Mouse (Mus musculus): Measurements from ENCODE around the gene Mllt6. TPM values are rescaled to one million over a fixed set of nuclear protein-coding genes. Genes with fewer than 3 reads are reported as not detected.
"Not testable (repeated sequence)": the region's sequence is repeated elsewhere in the genome, so short reads cannot be mapped to it uniquely, and the experiment has no call there.

Gene Mllt6
- polyA plus RNA-seq, 1 experiment from 2014 or later: 3.4 TPM

DNA sequence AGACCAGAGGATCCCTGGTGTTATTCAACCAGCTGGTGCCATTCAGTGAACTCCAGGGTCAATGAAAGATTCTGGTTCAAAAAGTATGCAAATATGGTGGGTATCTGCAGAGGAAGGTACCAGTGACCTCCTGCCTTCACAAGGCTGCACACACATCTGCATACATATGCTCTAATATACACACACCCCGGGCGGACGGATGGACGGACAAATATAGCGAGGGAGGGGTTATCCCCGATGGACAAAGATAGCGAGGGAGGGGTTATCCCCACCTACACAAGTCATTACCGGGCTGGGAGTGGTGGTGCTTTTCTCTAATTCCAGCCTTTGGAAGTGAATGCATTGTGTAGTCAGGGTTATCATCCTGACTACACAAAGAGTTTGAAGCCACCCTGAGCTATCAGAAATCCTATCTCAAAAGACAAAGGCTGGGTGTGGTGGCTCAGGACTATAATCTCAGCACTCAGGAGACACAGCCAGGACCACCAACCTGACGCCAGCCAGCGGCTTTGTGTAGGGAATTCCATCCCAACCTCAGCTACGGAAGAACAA lies 27.7 kb upstream of the Mllt6 start:
- DNase-seq (ENCODE audit: low spot score) (no peak), ATAC-seq (replicated peaks; ENCODE audit: low FRiP score) (no peak)
- WGBS: 73% methylated on average over 11 of the region's 11 CpGs
- Histone ChIP-seq H3K4me2 (ENCODE audit: low read depth, low read length, severe bottlenecking) (no peak overlapping the region), H3K4me3 (ENCODE audit: low read depth, low read length) (no peak overlapping the region), H3K27ac (ENCODE audit: low read depth, low read length) (no peak overlapping the region), H3K9me3 (ENCODE audit: control insufficient read depth, low read length) (no peaks in the 10 kb centered on the region), H3K9ac (ENCODE audit: low read length) (no peak overlapping the region), H3K4me1 (replicated peaks; ENCODE audit: control insufficient read depth, insufficient read depth, low read length) (no peaks in the 10 kb centered on the region), H3K27me3 (ENCODE audit: control insufficient read depth, insufficient read depth, low read length) (peaks cover 13% of the 10 kb centered on the region), H3K36me3 (ENCODE audit: control insufficient read depth, insufficient read depth, low read length) (no peaks in the 10 kb centered on the region)

DNA sequence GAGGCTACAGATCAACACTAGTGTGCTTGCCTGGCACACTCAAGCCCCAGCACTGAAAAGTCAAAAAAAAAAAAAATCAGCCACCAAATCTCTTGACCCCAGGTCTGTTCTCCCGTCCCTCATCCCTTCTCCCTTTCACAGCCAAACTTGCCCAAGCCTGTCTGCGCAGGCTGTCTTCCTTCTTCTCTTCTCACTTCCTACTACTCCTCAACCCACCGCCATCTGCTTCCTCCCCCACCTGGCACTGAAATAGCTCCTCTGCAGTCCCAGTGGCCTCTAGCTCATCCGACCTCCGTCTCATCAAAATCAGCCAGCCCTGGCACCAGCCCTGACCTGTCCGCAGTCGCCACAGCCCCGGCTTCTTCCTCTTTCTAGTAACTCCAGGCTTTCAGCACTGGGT lies 21.5 kb upstream of the Mllt6 start:
- Histone ChIP-seq H3K36me3 (ENCODE audit: control insufficient read depth, insufficient read depth, low read length) (no peaks in the 10 kb centered on the region), H3K4me2 (ENCODE audit: low read depth, low read length, severe bottlenecking) (no peak overlapping the region), H3K4me1 (replicated peaks; ENCODE audit: control insufficient read depth, insufficient read depth, low read length) (no peaks in the 10 kb centered on the region), H3K9me3 (ENCODE audit: control insufficient read depth, low read length) (no peaks in the 10 kb centered on the region), H3K27ac (ENCODE audit: low read depth, low read length) (no peak overlapping the region), H3K9ac (ENCODE audit: low read length) (no peak overlapping the region), H3K4me3 (ENCODE audit: low read depth, low read length) (no peak overlapping the region), H3K27me3 (ENCODE audit: control insufficient read depth, insufficient read depth, low read length) (no peaks in the 10 kb centered on the region)
- ATAC-seq (replicated peaks; ENCODE audit: low FRiP score) (no peak), DNase-seq (ENCODE audit: low spot score) (no peak)
- WGBS: 68% methylated on average over 8 of the region's 8 CpGs

DNA sequence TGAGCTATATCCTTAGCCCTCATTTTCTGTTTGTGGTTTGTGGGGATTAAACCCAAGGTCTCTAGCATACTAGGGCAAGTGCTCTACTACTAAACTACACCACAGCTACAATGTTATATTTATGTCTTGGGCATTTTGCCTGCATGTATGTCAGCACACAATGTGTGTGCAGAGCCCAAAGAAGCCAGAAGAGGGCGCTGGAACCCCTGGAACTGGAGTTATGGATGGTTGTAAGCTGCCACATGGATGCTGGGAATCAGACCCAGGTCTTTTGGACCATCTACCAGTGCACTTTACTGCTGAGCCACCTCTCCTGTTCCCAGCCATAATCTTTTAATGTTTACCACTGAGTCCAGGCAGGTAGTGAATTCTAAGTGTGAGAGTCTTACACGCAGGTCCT lies 20.5 kb upstream of the Mllt6 start:
- H3K4me1 ChIP-seq (replicated peaks; ENCODE audit: control insufficient read depth, insufficient read depth, low read length): no peaks in the 10 kb centered on the region
- no peak overlapping the region for H3K27ac ChIP-seq (ENCODE audit: low read depth, low read length)
- H3K4me2 ChIP-seq (ENCODE audit: low read depth, low read length, severe bottlenecking): no peak overlapping the region
- no peaks in the 10 kb centered on the region for H3K27me3 ChIP-seq (ENCODE audit: control insufficient read depth, insufficient read depth, low read length)
- ATAC-seq (replicated peaks; ENCODE audit: low FRiP score): no peak
- no peaks in the 10 kb centered on the region for H3K36me3 ChIP-seq (ENCODE audit: control insufficient read depth, insufficient read depth, low read length)
- 48% methylated on average over 2 of the region's 2 CpGs for WGBS
- H3K9ac ChIP-seq (ENCODE audit: low read length): no peak overlapping the region
- no peak for DNase-seq (ENCODE audit: low spot score)
- H3K9me3 ChIP-seq (ENCODE audit: control insufficient read depth, low read length): no peaks in the 10 kb centered on the region
- no peak overlapping the region for H3K4me3 ChIP-seq (ENCODE audit: low read depth, low read length)

DNA sequence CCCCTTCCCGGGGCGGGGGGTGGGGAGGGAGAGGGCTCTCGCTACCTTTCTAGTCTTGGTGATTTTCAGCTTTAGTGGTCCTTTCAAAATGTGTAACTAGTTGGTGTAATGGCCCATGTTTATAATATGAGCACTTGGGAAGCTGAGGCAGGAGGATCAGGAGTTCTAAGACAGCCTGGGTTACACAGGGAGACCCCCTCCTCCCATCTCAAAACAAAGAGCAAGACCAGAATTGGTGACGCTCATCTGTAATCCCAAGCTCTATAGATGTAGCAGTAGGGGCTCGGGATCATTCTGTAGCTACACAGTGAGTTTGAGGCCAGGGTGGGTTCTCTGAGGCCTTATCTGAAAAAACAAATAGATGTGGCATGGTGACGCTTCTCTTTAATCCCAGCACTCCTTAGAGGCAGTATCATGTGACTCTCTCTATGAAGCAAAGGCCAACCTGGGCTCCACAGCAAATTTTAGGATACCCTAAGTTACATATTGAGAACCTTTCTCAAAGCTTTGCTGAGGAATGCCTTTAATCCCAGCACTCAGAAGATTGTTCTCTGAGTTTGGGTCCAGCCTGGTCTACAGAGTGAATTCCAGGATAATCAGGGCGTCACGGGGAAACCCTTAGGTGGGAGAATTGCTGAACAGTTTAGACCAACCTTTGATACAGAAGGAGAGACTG lies 19.7 kb upstream of the Mllt6 start:
- no peak overlapping the region for H3K4me3 ChIP-seq (ENCODE audit: low read depth, low read length)
- H3K9me3 ChIP-seq (ENCODE audit: control insufficient read depth, low read length): no peaks in the 10 kb centered on the region
- no peak for DNase-seq (ENCODE audit: low spot score)
- no peaks in the 10 kb centered on the region for H3K36me3 ChIP-seq (ENCODE audit: control insufficient read depth, insufficient read depth, low read length)
- H3K27me3 ChIP-seq (ENCODE audit: control insufficient read depth, insufficient read depth, low read length): no peaks in the 10 kb centered on the region
- H3K4me1 ChIP-seq (replicated peaks; ENCODE audit: control insufficient read depth, insufficient read depth, low read length): no peaks in the 10 kb centered on the region
- no peak overlapping the region for H3K4me2 ChIP-seq (ENCODE audit: low read depth, low read length, severe bottlenecking)
- 77% methylated on average over 8 of the region's 8 CpGs for WGBS
- no peak overlapping the region for H3K9ac ChIP-seq (ENCODE audit: low read length)
- ATAC-seq (replicated peaks; ENCODE audit: low FRiP score): no peak
- no peak overlapping the region for H3K27ac ChIP-seq (ENCODE audit: low read depth, low read length)

DNA sequence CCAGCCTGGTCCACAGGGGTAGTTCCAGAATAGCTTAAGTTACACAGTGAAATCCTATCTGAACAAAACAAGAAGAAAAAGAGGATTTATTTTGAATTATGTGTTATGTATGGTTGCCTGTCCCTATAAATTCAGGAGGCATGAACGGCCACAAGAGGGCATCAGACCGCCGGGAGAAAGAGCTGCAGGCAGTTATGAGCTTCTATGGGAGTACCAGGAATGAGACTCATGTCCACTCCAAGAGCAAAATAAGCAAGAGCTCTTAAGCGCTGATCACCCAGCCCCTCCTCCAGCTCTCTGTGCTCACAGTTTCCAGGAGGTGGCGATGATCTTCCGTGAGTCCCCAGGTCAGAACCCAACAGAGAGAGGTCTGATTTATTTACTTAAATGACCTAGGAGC lies 18.4 kb upstream of the Mllt6 start:
- no peak overlapping the region for H3K27ac ChIP-seq (ENCODE audit: low read depth, low read length)
- H3K36me3 ChIP-seq (ENCODE audit: control insufficient read depth, insufficient read depth, low read length): no peaks in the 10 kb centered on the region
- H3K9me3 ChIP-seq (ENCODE audit: control insufficient read depth, low read length): no peaks in the 10 kb centered on the region
- H3K4me3 ChIP-seq (ENCODE audit: low read depth, low read length): no peak overlapping the region
- ATAC-seq (replicated peaks; ENCODE audit: low FRiP score) (no peak), DNase-seq (ENCODE audit: low spot score) (peak; percentile 80)
- H3K4me1 ChIP-seq (replicated peaks; ENCODE audit: control insufficient read depth, insufficient read depth, low read length): no peaks in the 10 kb centered on the region
- no peak overlapping the region for H3K4me2 ChIP-seq (ENCODE audit: low read depth, low read length, severe bottlenecking)
- 8% methylated on average over 6 of the region's 6 CpGs for WGBS
- H3K9ac ChIP-seq (ENCODE audit: low read length): no peak overlapping the region
- no peaks in the 10 kb centered on the region for H3K27me3 ChIP-seq (ENCODE audit: control insufficient read depth, insufficient read depth, low read length)

DNA sequence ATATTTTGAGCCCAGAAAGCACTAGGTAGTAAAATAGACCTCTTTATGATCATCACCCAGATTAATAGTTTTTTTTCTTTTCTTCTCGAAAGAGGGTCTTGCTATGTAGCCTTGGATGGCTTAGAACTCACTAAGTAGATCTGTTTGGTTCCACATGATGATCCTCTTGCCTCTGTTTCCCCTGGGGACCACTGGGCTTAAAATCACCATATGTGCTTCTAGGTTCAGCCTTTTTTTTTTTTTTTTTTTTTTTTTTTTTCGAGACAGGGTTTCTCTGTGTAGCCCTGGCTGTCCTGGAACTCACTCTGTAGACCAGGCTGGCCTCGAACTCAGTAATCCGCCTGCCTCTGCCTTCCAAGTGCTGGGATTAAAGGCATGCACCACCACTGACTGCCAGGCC lies 14.7 kb upstream of the Mllt6 start:
- not testable (repeated sequence) for H3K9me3 ChIP-seq (ENCODE audit: control insufficient read depth, low read length); H3K4me1 ChIP-seq (replicated peaks; ENCODE audit: control insufficient read depth, insufficient read depth, low read length); H3K9ac ChIP-seq (ENCODE audit: low read length); ATAC-seq (replicated peaks; ENCODE audit: low FRiP score); H3K27ac ChIP-seq (ENCODE audit: low read depth, low read length); H3K4me2 ChIP-seq (ENCODE audit: low read depth, low read length, severe bottlenecking); H3K4me3 ChIP-seq (ENCODE audit: low read depth, low read length); H3K36me3 ChIP-seq (ENCODE audit: control insufficient read depth, insufficient read depth, low read length); DNase-seq (ENCODE audit: low spot score); H3K27me3 ChIP-seq (ENCODE audit: control insufficient read depth, insufficient read depth, low read length)
- 92% methylated on average over 4 of the region's 4 CpGs for WGBS

DNA sequence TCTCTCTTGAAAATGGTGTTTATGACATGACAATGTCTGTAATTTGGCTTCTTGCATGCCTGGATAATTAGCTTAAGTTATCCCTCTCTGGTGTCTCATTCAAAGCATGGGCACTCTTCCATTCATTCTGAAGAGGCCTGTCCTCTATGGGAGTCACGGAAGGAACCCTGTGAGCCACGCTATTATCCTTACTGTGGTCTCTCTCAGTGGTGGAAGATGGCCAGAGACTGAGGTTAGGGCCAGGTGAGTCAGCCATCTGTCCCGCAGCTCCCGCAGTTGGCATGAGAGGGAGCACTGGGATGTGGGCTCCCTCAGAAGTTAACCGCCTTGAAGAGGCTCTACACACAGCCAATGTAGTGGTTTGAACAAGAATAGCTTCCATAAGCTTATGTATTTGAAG lies 12.9 kb upstream of the Mllt6 start:
- DNase-seq (ENCODE audit: low spot score) (no peak), ATAC-seq (replicated peaks; ENCODE audit: low FRiP score) (no peak)
- Histone ChIP-seq H3K9me3 (ENCODE audit: control insufficient read depth, low read length) (no peaks in the 10 kb centered on the region; the same call in 1 of the 2 replicates), H3K9ac (ENCODE audit: low read length) (no peak overlapping the region), H3K4me3 (ENCODE audit: low read depth, low read length) (no peak overlapping the region), H3K4me1 (replicated peaks; ENCODE audit: control insufficient read depth, insufficient read depth, low read length) (0 out of 2 replicates have a peak, but pooled peaks cover 1% of the 10 kb centered on the region), H3K27ac (ENCODE audit: low read depth, low read length) (no peak overlapping the region), H3K4me2 (ENCODE audit: low read depth, low read length, severe bottlenecking) (no peak overlapping the region), H3K27me3 (ENCODE audit: control insufficient read depth, insufficient read depth, low read length) (no peaks in the 10 kb centered on the region), H3K36me3 (ENCODE audit: control insufficient read depth, insufficient read depth, low read length) (no peaks in the 10 kb centered on the region)
- 54% methylated on average over 5 of the region's 5 CpGs for WGBS

DNA sequence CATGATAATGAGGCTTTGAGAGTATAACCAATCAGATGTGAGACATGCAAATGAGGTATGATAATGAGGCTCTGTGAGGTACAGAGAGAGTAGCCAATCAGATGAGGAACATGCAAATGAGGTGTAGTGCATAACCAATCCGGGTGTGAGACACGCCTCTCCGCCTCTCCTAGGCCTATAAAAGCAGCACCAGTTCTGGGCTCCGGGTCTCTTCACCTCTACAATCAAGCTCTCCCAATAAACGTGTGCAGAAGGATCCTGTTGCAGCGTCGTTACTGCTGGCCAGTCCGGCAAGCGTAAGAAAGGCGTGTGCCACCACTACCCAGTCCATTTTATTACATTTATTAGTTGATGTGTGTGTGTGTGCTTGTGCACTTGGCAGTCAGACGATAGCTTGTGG lies 9.8 kb upstream of the Mllt6 start:
- H3K36me3 ChIP-seq (ENCODE audit: control insufficient read depth, insufficient read depth, low read length); H3K27me3 ChIP-seq (ENCODE audit: control insufficient read depth, insufficient read depth, low read length); ATAC-seq (replicated peaks; ENCODE audit: low FRiP score); H3K4me3 ChIP-seq (ENCODE audit: low read depth, low read length); H3K27ac ChIP-seq (ENCODE audit: low read depth, low read length); H3K9ac ChIP-seq (ENCODE audit: low read length); H3K4me2 ChIP-seq (ENCODE audit: low read depth, low read length, severe bottlenecking); H3K9me3 ChIP-seq (ENCODE audit: control insufficient read depth, low read length); DNase-seq (ENCODE audit: low spot score); H3K4me1 ChIP-seq (replicated peaks; ENCODE audit: control insufficient read depth, insufficient read depth, low read length): not testable (repeated sequence)
- 94% methylated on average over 11 of the region's 11 CpGs for WGBS

DNA sequence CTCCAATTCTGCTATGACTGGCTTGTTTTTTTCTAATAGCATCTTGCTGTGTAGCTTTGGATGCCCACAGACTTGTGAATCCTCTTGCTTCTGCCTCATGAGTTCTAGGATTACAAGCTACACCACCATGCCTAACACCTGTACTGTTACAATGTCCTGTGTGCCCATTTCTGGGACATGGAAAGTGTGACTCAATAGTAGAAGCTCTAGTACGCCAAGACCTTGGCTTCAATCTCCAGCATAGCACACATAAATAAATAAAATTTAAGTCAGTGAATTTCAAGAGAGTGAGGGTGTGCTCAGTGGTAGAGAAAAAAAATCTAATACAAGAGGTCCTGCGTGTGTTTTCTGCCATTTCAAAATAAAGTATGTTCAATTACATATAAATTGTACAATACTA lies 9.0 kb upstream of the Mllt6 start:
- 94% methylated on average over 2 of the region's 2 CpGs for WGBS
- ATAC-seq (replicated peaks; ENCODE audit: low FRiP score): no peak
- no peaks in the 10 kb centered on the region for H3K36me3 ChIP-seq (ENCODE audit: control insufficient read depth, insufficient read depth, low read length)
- no peaks in the 10 kb centered on the region; the same call in 1 of the 2 replicates for H3K9me3 ChIP-seq (ENCODE audit: control insufficient read depth, low read length)
- H3K4me1 ChIP-seq (replicated peaks; ENCODE audit: control insufficient read depth, insufficient read depth, low read length): 0 out of 2 replicates have a peak, but pooled peaks cover 1% of the 10 kb centered on the region
- no peak overlapping the region for H3K9ac ChIP-seq (ENCODE audit: low read length)
- H3K4me2 ChIP-seq (ENCODE audit: low read depth, low read length, severe bottlenecking): no peak overlapping the region
- no peak overlapping the region for H3K4me3 ChIP-seq (ENCODE audit: low read depth, low read length)
- no peak overlapping the region for H3K27ac ChIP-seq (ENCODE audit: low read depth, low read length)
- no peak for DNase-seq (ENCODE audit: low spot score)
- H3K27me3 ChIP-seq (ENCODE audit: control insufficient read depth, insufficient read depth, low read length): no peaks in the 10 kb centered on the region
